20 mouse cellular contexts compared by ENCODE assay signal in genomic region chr10:39776927-39777326, GRCm38 (mm10). TPM values are rescaled to one million over a fixed set of nuclear protein-coding genes. Genes with fewer than 3 reads are reported as not detected.
DNase-seq lines count a peak whose midpoint lies in the region; ATAC-seq and TF ChIP-seq lines count a peak whose summit lies in the region.
"Had no signal": no experiment of that assay in that cellular context is flagged by ENCODE, and none has a peak within 500 bp of the region (broad histone marks: within the 10 kb centered on the region; RNA-seq: fewer than 3 reads in every experiment).

No protein-coding gene starts in this region.

- TF ChIP-seq EP300 in heart, postnatal 0 days (IDR thresholded peaks at IDR 0.05; ENCODE audit: low read depth), result no peak
- no peak for TF ChIP-seq EP300 in MEL (IDR thresholded peaks at IDR 0.05; ENCODE audit: low read depth in 1 of 2, low read length in 2 of 2)
- TF ChIP-seq EP300 in liver, postnatal 0 days (IDR thresholded peaks at IDR 0.05; ENCODE audit: low read depth), result no peak

- no peaks in the 10 kb centered on the region for H3K9me3 ChIP-seq in heart, postnatal 0 days (replicated peaks; ENCODE audit: control insufficient read depth, low read length)
- H3K9me3 ChIP-seq in MEL (replicated peaks; ENCODE audit: insufficient read depth, low read length), result no peaks in the 10 kb centered on the region
- H3K9me3 ChIP-seq in liver, postnatal 0 days (ENCODE audit: low read length), result no peaks in the 10 kb centered on the region
- H3K9me3 ChIP-seq: embryonic facial prominence, embryonic 12.5 days; heart, embryonic 12.5 days; liver, embryonic 13.5 days; lung, embryonic 15.5 days; midbrain, embryonic 15.5 days; neural tube, embryonic 13.5 days had no signal

- TF ChIP-seq POLR2A in thymus, adult 2 months (IDR thresholded peaks at IDR 0.05; ENCODE audit: control insufficient read depth, extremely low read depth, insufficient read depth, low read length, poor library complexity), result no peak
- no peak for TF ChIP-seq POLR2A in MEL (IDR thresholded peaks at IDR 0.05; ENCODE audit: control insufficient read depth in 1 of 2, insufficient read depth in 1 of 2, low read depth in 1 of 2, low read length in 2 of 2, poor library complexity in 1 of 2)

- peaks cover 7% of the 10 kb centered on the region; the same call in 1 of the 2 replicates for H3K4me1 ChIP-seq in heart, postnatal 0 days (ENCODE audit: control insufficient read depth, insufficient read depth)
- peaks cover 6% of the 10 kb centered on the region for H3K4me1 ChIP-seq in thymus, adult 2 months (replicated peaks; ENCODE audit: control insufficient read depth, insufficient read depth, low read length)
- H3K4me1 ChIP-seq in MEL (ENCODE audit: control insufficient read depth in 1 of 2, insufficient read depth in 2 of 2, low read length in 2 of 2), result peaks cover 8 to 9% of the 10 kb centered on the region in 2 experiments
- H3K4me1 ChIP-seq in liver, postnatal 0 days (ENCODE audit: insufficient read depth), result no peaks in the 10 kb centered on the region

- H3K4me2 ChIP-seq in heart, postnatal 0 days (ENCODE audit: low read depth, low read length), result no peak overlapping the region
- H3K4me2 ChIP-seq in liver, postnatal 0 days (ENCODE audit: low read depth, low read length), result no peak overlapping the region
- H3K4me2 ChIP-seq: embryonic facial prominence, embryonic 12.5 days; heart, embryonic 12.5 days; liver, embryonic 13.5 days; lung, embryonic 15.5 days; midbrain, embryonic 15.5 days; neural tube, embryonic 13.5 days had no signal

- peaks cover 2% of the 10 kb centered on the region; the same call in 1 of the 2 replicates for H3K79me2 ChIP-seq in MEL (ENCODE audit: control insufficient read depth, insufficient read depth, low read length, poor library complexity)

- TF ChIP-seq CTCF in heart, postnatal 0 days (IDR thresholded peaks at IDR 0.05; ENCODE audit: low read depth), result peak; percentile 9; the same call in 1 of the 2 replicates
- no peak for TF ChIP-seq CTCF in thymus, adult 2 months (IDR thresholded peaks at IDR 0.05; ENCODE audit: borderline replicate concordance, control insufficient read depth, extremely low read depth, insufficient read depth, low read length, poor library complexity)
- peak in 2 of 3 experiments; percentile 14 to 30; a peak in 1 of 6 replicates for TF ChIP-seq CTCF in MEL (IDR thresholded peaks at IDR 0.05 in 2 of 3, conservative IDR thresholded peaks at IDR 0.05 in 1 of 3; ENCODE audit: control insufficient read depth in 1 of 3, insufficient read depth in 1 of 3, low read depth in 2 of 3, low read length in 3 of 3, poor library complexity in 1 of 3, severe bottlenecking in 1 of 3)
- no peak for TF ChIP-seq CTCF in liver, postnatal 0 days (IDR thresholded peaks at IDR 0.05; ENCODE audit: low read depth)

- no peak for DNase-seq in heart, postnatal 0 days (ENCODE audit: low spot score)
- DNase-seq in heart, adult 18-20 months, result no peak
- DNase-seq in thymus, adult 2 months, result peak; percentile 13
- DNase-seq in thymus, postnatal 0 days (ENCODE audit: low spot score), result no peak
- no peak for DNase-seq in MEL (ENCODE audit: low read depth, low spot score)
- no peak for DNase-seq in liver, postnatal 0 days
- DNase-seq in ovary, adult 18-20 months (ENCODE audit: low spot score), result no peak
- DNase-seq: adrenal gland, postnatal 14 days; cerebellum, adult 2 months; cerebellum, postnatal 25 days; heart, postnatal 14 days; kidney, postnatal 14 days; layer of hippocampus, postnatal 36 days; liver, embryonic 13.5 days; lung, postnatal 4 days had no signal

- ATAC-seq in heart, postnatal 0 days (ENCODE audit: insufficient read depth, low read depth), result no peak
- ATAC-seq in liver, postnatal 0 days, result no peak
- ATAC-seq: midbrain, embryonic 15.5 days had no signal

- WGBS in heart, postnatal 0 days, result 91% methylated on average over 3 of the region's 3 CpGs
- 38% methylated on average over 3 of the region's 3 CpGs for WGBS in thymus, adult 2 months
- WGBS in liver, postnatal 0 days (ENCODE audit: insufficient replicate concordance), result 84% methylated on average over 3 of the region's 3 CpGs

- no peak overlapping the region for H3K27ac ChIP-seq in heart, postnatal 0 days (ENCODE audit: low read depth)
- H3K27ac ChIP-seq in thymus, adult 2 months (ENCODE audit: control insufficient read depth, insufficient read depth, low read length), result no peak overlapping the region
- no peak overlapping the region for H3K27ac ChIP-seq in MEL (ENCODE audit: control insufficient read depth, low read depth, low read length)
- no peak overlapping the region for H3K27ac ChIP-seq in liver, postnatal 0 days (ENCODE audit: low read depth)
- H3K27ac ChIP-seq: embryonic facial prominence, embryonic 12.5 days; liver, embryonic 13.5 days; lung, embryonic 15.5 days; midbrain, embryonic 15.5 days; neural tube, embryonic 13.5 days had no signal

- H3K27me3 ChIP-seq in heart, postnatal 0 days (ENCODE audit: control insufficient read depth, insufficient read depth, low read length), result no peaks in the 10 kb centered on the region
- H3K27me3 ChIP-seq in thymus, adult 2 months (ENCODE audit: control insufficient read depth, insufficient read depth, low read length), result no peaks in the 10 kb centered on the region
- H3K27me3 ChIP-seq in MEL (ENCODE audit: control insufficient read depth in 1 of 2, insufficient read depth in 2 of 2, low read length in 2 of 2), result no peaks in the 10 kb centered on the region
- H3K27me3 ChIP-seq in liver, postnatal 0 days (ENCODE audit: insufficient read depth, low read length), result no peaks in the 10 kb centered on the region
- H3K27me3 ChIP-seq: embryonic facial prominence, embryonic 12.5 days; heart, embryonic 12.5 days; liver, embryonic 13.5 days; lung, embryonic 15.5 days; midbrain, embryonic 15.5 days; neural tube, embryonic 13.5 days had no signal

- no peaks in the 10 kb centered on the region for H3K36me3 ChIP-seq in heart, postnatal 0 days (replicated peaks; ENCODE audit: control insufficient read depth, insufficient read depth, low read length)
- no peaks in the 10 kb centered on the region for H3K36me3 ChIP-seq in thymus, adult 2 months (ENCODE audit: control insufficient read depth, insufficient read depth, low read length)
- peaks cover 0 to 7% of the 10 kb centered on the region in 2 experiments; a peak in 2 of 4 replicates for H3K36me3 ChIP-seq in MEL (ENCODE audit: control insufficient read depth in 1 of 2, insufficient read depth in 2 of 2, low read length in 2 of 2)
- H3K36me3 ChIP-seq in liver, postnatal 0 days (replicated peaks; ENCODE audit: insufficient read depth, low read length), result no peaks in the 10 kb centered on the region
- H3K36me3 ChIP-seq: embryonic facial prominence, embryonic 12.5 days; heart, embryonic 12.5 days; liver, embryonic 13.5 days; lung, embryonic 15.5 days; midbrain, embryonic 15.5 days; neural tube, embryonic 13.5 days had no signal

- no peak overlapping the region for H3K9ac ChIP-seq in heart, postnatal 0 days (replicated peaks; ENCODE audit: low read depth, low read length)
- no peak overlapping the region for H3K9ac ChIP-seq in MEL (ENCODE audit: control insufficient read depth, low read depth, low read length, poor library complexity, severe bottlenecking)
- no peak overlapping the region for H3K9ac ChIP-seq in liver, postnatal 0 days (replicated peaks)
- H3K9ac ChIP-seq: embryonic facial prominence, embryonic 12.5 days; heart, embryonic 12.5 days; liver, embryonic 13.5 days; lung, embryonic 15.5 days; midbrain, embryonic 15.5 days; neural tube, embryonic 13.5 days had no signal

- TF ChIP-seq RAD21 in MEL (IDR thresholded peaks at IDR 0.05; ENCODE audit: low read depth, low read length), result no peak

- no peak overlapping the region for H3K4me3 ChIP-seq in heart, postnatal 0 days (ENCODE audit: low read depth, low read length)
- no peak overlapping the region for H3K4me3 ChIP-seq in thymus, adult 2 months (ENCODE audit: control insufficient read depth, insufficient read depth, low read length)
- no peak overlapping the region for H3K4me3 ChIP-seq in MEL (ENCODE audit: control insufficient read depth in 1 of 2, insufficient read depth in 1 of 2, low read depth in 2 of 2, low read length in 2 of 2)
- H3K4me3 ChIP-seq in liver, postnatal 0 days (ENCODE audit: low read depth, low read length), result no peak overlapping the region
- H3K4me3 ChIP-seq: embryonic facial prominence, embryonic 12.5 days; heart, embryonic 12.5 days; liver, embryonic 13.5 days; lung, embryonic 15.5 days; midbrain, embryonic 15.5 days; neural tube, embryonic 13.5 days had no signal

TF ChIP-seq in MEL, 35 proteins besides CTCF, POLR2A, EP300 and RAD21:
- TF ChIP-seq CHD1 (IDR thresholded peaks at IDR 0.05; ENCODE audit: low read depth, low read length) (no peak), ZNF384 (IDR thresholded peaks at IDR 0.05; ENCODE audit: low read depth, low read length) (peak; percentile 56)

RNA-seq across cellular contexts. Expression of gene Rev3l, which starts 45.0 kb away (rescaled TPM):
- total RNA-seq in heart, postnatal 0 days (2014; rRNA removed; ENCODE audit: low replicate concordance), result 16.7 and 34.7 TPM in 2 replicates
- 5.4 and 5.5 TPM in 2 replicates for polyA plus RNA-seq in heart, postnatal 0 days (2015; fragmentation: Nextera tagmentation; extraction: Ambion mirVana)
- 1 to 10 TPM; 9.6 to 9.9 TPM for total RNA-seq in heart, adult 18-20 months (2021)
- polyA plus RNA-seq in thymus, adult 2 months (2012; rRNA removed), result 29.5 and 31.8 TPM in 2 replicates
- polyA plus RNA-seq in thymus, postnatal 0 days (2015; fragmentation: Nextera tagmentation; extraction: Ambion mirVana), result 12.4 and 13.2 TPM in 2 replicates
- 6.9 and 9.3 TPM in 2 replicates for total RNA-seq in MEL (2012; rRNA removed)
- 10 to 100 TPM; 12.4 to 71.5 TPM for polyA plus RNA-seq in MEL (2012; ENCODE audit: insufficient read depth in 1 of 2, insufficient read length in 2 of 2, low read depth in 1 of 2, low replicate concordance in 2 of 2, missing spikeins in 1 of 2)
- polyA plus RNA-seq in liver, postnatal 0 days (2015; fragmentation: Nextera tagmentation; extraction: Ambion mirVana), result 2.8 and 2.9 TPM in 2 replicates

Comparison
In these comparisons a context has a peak if more than half of its experiments do, and no peak if none do; other contexts are left out.
1. CTCF ChIP-seq: peak in heart, postnatal 0 days (single experiment) and MEL (2 of 3); none in thymus, adult 2 months (single experiment) and liver, postnatal 0 days (single experiment).